Mouse (Mus musculus): ENCODE measurements at regions not wholly inside any gene's neighbourhood (a gene's known extent, or its start where the extent isn't known, plus 50 kb on each side); places are given as distances from the start of the nearest gene placed in this dataset.

DNA sequence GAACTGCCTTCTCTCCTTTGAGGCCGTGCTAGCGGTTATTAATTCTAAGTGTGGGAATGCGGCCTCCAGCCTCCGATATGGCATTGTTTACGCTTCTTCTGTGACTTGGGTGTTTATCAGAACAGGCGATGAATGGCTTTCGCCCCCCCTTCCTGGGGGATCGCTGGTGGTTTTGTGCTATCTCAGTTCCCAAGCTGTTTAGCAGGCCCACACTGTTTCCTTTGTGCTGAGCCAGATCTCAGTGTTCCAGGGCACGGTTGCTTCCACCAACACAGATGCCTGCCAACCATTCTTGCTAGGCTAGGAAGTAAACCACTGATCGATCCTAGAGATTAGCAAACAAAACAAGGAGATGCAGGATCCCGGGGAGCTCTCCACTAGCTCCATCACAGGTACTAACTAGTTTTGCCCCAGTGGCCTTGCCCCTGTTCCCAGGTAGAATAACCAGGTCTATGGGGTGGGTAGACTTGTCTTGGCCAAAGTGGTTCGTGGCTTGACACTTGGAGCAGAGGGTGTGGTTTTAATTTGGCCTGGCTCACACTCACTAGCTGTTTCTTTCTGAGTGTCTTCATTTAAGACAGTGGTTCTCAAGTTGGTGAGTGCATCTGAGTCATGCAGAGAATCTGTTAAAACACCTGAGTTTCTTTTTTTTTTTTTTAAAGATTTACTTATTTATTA lies 50.9 kb upstream of the Ahctf1 start:
- TF ChIP-seq POLR2A (IDR thresholded peaks at IDR 0.05; ENCODE audit: low read depth, low read length) (no peak), CTCF (IDR thresholded peaks at IDR 0.05; ENCODE audit: extremely low read depth, insufficient read length, insufficient replicate concordance, low read depth, low read length) (peak; percentile 5; the same call in 1 of the 2 replicates)
